Mouse (Mus musculus) hindlimb bud, embryonic 11.5 days (tissue): Measurements from ENCODE around the gene C1galt1c1.

ENCODE experiments used
- DNase-seq: peaks from one replicate; pipeline ENCODE4 v3.0.0-alpha.2; 2012; ENCODE audit warnings: low read depth, low spot score; ENCODE audit errors: extremely low spot score

C1galt1c1 gene

GRCm38 (mm10) chrX:38634801-38635637 is at the start of gene C1galt1c1:
C1galt1c1 (minus strand) TSS chrX:38635087.
- DNase-seq = peak; percentile 60

GRCm38 (mm10) chrX:38681972-38682371 is 47.1 kb upstream of the C1galt1c1 start:
- no peak for DNase-seq

GRCm38 (mm10) chrX:38669111-38669903 is 34.4 kb upstream of the C1galt1c1 start:
- DNase-seq = no peak

- DNase-seq = no peak
These were observed 21.5 kb upstream of the C1galt1c1 start for GRCm38 (mm10) chrX:38656206-38656883.

- DNase-seq = no peak
These were observed 19.8 kb upstream of the C1galt1c1 start for GRCm38 (mm10) chrX:38654681-38655080.

GRCm38 (mm10) chrX:38653181-38653580 is 18.3 kb upstream of the C1galt1c1 start:
- DNase-seq = no peak

- DNase-seq = no peak
These were observed 16.3 kb upstream of the C1galt1c1 start for GRCm38 (mm10) chrX:38651167-38651566.

- DNase-seq = no peak
These were observed 15.6 kb upstream of the C1galt1c1 start for GRCm38 (mm10) chrX:38650404-38651039.

GRCm38 (mm10) chrX:38642183-38642582 is 7.3 kb upstream of the C1galt1c1 start:
- DNase-seq = no peak

- DNase-seq = no peak
These were observed 6.5 kb upstream of the C1galt1c1 start for GRCm38 (mm10) chrX:38641435-38641834.

GRCm38 (mm10) chrX:38635638-38635931 is 698 bp upstream of the C1galt1c1 start:
- DNase-seq = no peak

- no peak for DNase-seq
These were observed 33.9 kb downstream of the C1galt1c1 start for GRCm38 (mm10) chrX:38600995-38601369.

GRCm38 (mm10) chrX:38600177-38600994 is 34.5 kb downstream of the C1galt1c1 start, which contains the start of gene Mcts1:
Mcts1 (plus strand) TSS chrX:38600578.
- peak; percentile 54 for DNase-seq

GRCm38 (mm10) chrX:38593180-38593889 is 41.6 kb downstream of the C1galt1c1 start:
- DNase-seq = no peak

- DNase-seq = no peak
These were observed 43.1 kb downstream of the C1galt1c1 start for GRCm38 (mm10) chrX:38591749-38592148.

- DNase-seq = no peak
These were observed 45.1 kb downstream of the C1galt1c1 start for GRCm38 (mm10) chrX:38589827-38590226.

- no peak for DNase-seq
These were observed 51.6 kb downstream of the C1galt1c1 start for GRCm38 (mm10) chrX:38583261-38583660.

- no peak for DNase-seq
These were observed 53.7 kb downstream of the C1galt1c1 start for GRCm38 (mm10) chrX:38581140-38581539.
